Mouse (Mus musculus) midbrain, embryonic 11.5 days (tissue): Measurements from ENCODE around the gene Zp1. TPM values are rescaled to one million over a fixed set of nuclear protein-coding genes. Genes with fewer than 3 reads are reported as not detected.

Source experiments
- ATAC-seq: fragments of 200-750 bp; cut with Nextera tagmentation; 2 replicates; pipeline ENCODE4 v1.8.0; 2017; ENCODE audit warnings: moderate TSS enrichment, moderate library complexity; ENCODE audit not compliant: low FRiP score
- DNase-seq: peaks from one replicate; pipeline ENCODE4 v3.0.0; 2015; ENCODE audit warnings: low spot score; ENCODE audit errors: missing footprints
- H3K27ac ChIP-seq: fragments of 300-500 bp; sonication (generic); 2 replicates; pipeline ENCODE4 v1.5.1; 2014; ENCODE audit warnings: low read depth, low read length
- H3K27me3 ChIP-seq: fragments of 300-500 bp; sonication (generic); 2 replicates; pipeline ENCODE4 v1.6.1; 2014; ENCODE audit warnings: mild to moderate bottlenecking, low read length, moderate library complexity, mixed read lengths; ENCODE audit not compliant: control insufficient read depth, insufficient read depth
- H3K36me3 ChIP-seq: fragments of 300-500 bp; sonication (generic); 2 replicates; pipeline ENCODE4 v1.6.1; 2014; ENCODE audit warnings: mild to moderate bottlenecking, low read length, moderate library complexity, mixed read lengths; ENCODE audit not compliant: control insufficient read depth, insufficient read depth
- H3K4me1 ChIP-seq: fragments of 300-500 bp; sonication (generic); 2 replicates; pipeline ENCODE4 v1.6.1; 2014; ENCODE audit warnings: low read length; ENCODE audit not compliant: control insufficient read depth, insufficient read depth
- H3K4me2 ChIP-seq: fragments of 300-500 bp; sonication (generic); 2 replicates; pipeline ENCODE4 v1.6.1; 2014; ENCODE audit warnings: mild to moderate bottlenecking, moderate library complexity
- H3K4me3 ChIP-seq: fragments of 300-500 bp; sonication (generic); 2 replicates; pipeline ENCODE4 v1.5.1; 2014; ENCODE audit warnings: low read depth, low read length
- H3K9ac ChIP-seq: fragments of 300-500 bp; sonication (generic); 2 replicates; pipeline ENCODE4 v1.6.1; 2014; ENCODE audit warnings: low read length
- H3K9me3 ChIP-seq: fragments of 300-500 bp; sonication (generic); 2 replicates; pipeline ENCODE4 v1.6.1; 2016; ENCODE audit warnings: low read length; ENCODE audit not compliant: control insufficient read depth
- WGBS: fragments of 180-500 bp; shearing (Covaris S2); extraction: QIAGEN DNeasy Blood & Tissue Kit; methylation state at CpG from one replicate; pipeline ENCODE4 v1.1.7; 2014; 5-methylcytosine and 5-hydroxymethylcytosine counted together
- polyA plus RNA-seq: library from polyadenylated mRNA; unstranded; fragments of >200 nt; fragmentation: Nextera tagmentation; extraction: Ambion mirVana; gene quantifications from 2 replicates; pipeline ENCODE4 v1.2.1, GENCODE M21; 2014

Zp1 gene
- polyA plus RNA-seq, 1 experiment from 2014 or later, result 0.22 TPM

GRCm38 (mm10) chr19:10871328-10871961 lies 49.0 kb downstream of the Zp1 start:
- H3K9me3 ChIP-seq, result no peaks in the 10 kb centered on the region
- H3K4me1 ChIP-seq, result peaks cover 17% of the 10 kb centered on the region
- H3K4me3 ChIP-seq, result no peak overlapping the region
- H3K4me2 ChIP-seq, result no peak overlapping the region
- H3K9ac ChIP-seq, result no peak overlapping the region
- ATAC-seq (no peak), DNase-seq (no peak)
- H3K27me3 ChIP-seq, result no peaks in the 10 kb centered on the region
- peaks cover 17% of the 10 kb centered on the region for H3K36me3 ChIP-seq
- WGBS, result 78% methylated on average over 14 of the region's 14 CpGs
- no peak overlapping the region for H3K27ac ChIP-seq

GRCm38 (mm10) chr19:10870676-10871075 lies 49.8 kb downstream of the Zp1 start:
- Histone ChIP-seq H3K36me3 (peaks cover 21% of the 10 kb centered on the region), H3K4me2 (no peak overlapping the region), H3K9ac (no peak overlapping the region), H3K9me3 (no peaks in the 10 kb centered on the region), H3K27ac (no peak overlapping the region), H3K4me3 (no peak overlapping the region), H3K4me1 (peaks cover 17% of the 10 kb centered on the region), H3K27me3 (no peaks in the 10 kb centered on the region)
- WGBS, result 89% methylated on average over 3 of the region's 3 CpGs
- ATAC-seq (no peak), DNase-seq (no peak)

- Histone ChIP-seq H3K4me2 (peak within 1 kb of the TSS; percentile 90), H3K27me3 (no peaks in the 10 kb centered on the region), H3K4me1 (peaks cover 17% of the 10 kb centered on the region), H3K4me3 (peak within 1 kb of the TSS; percentile 86), H3K9me3 (no peaks in the 10 kb centered on the region), H3K9ac (peak within 1 kb of the TSS; percentile 96), H3K36me3 (peaks cover 28% of the 10 kb centered on the region), H3K27ac (peak within 1 kb of the TSS; percentile 93)
- ATAC-seq (peak; percentile 53), DNase-seq (no peak)
- WGBS, result 6% methylated on average over 8 of the region's 8 CpGs
Observed at GRCm38 (mm10) chr19:10869886-10870527, 50.4 kb downstream of the Zp1 start, which contains the start of gene Tmem132a. Tmem132a (minus strand) TSS chr19:10869940.

- ATAC-seq (peak; percentile 95), DNase-seq (peak; percentile 98)
- Histone ChIP-seq H3K9ac (peak overlapping the region; percentile 96), H3K4me3 (peak overlapping the region; percentile 86), H3K27me3 (no peaks in the 10 kb centered on the region), H3K9me3 (no peaks in the 10 kb centered on the region), H3K4me1 (peaks cover 17% of the 10 kb centered on the region), H3K36me3 (peaks cover 32% of the 10 kb centered on the region), H3K4me2 (peak overlapping the region; percentile 90), H3K27ac (peak overlapping the region; percentile 93)
- under 1% methylated on average over 43 of the region's 43 CpGs for WGBS
Observed at GRCm38 (mm10) chr19:10869241-10869885, 51.1 kb downstream of the Zp1 start.

- Histone ChIP-seq H3K9me3 (no peaks in the 10 kb centered on the region), H3K27me3 (no peaks in the 10 kb centered on the region), H3K9ac (peak overlapping the region; percentile 96), H3K27ac (0 out of 2 replicates have a peak overlapping the region, but pooled peaks have one; percentile 93), H3K4me1 (peaks cover 17% of the 10 kb centered on the region), H3K4me3 (peak overlapping the region; percentile 86), H3K4me2 (peak overlapping the region; percentile 90), H3K36me3 (peaks cover 35% of the 10 kb centered on the region)
- ATAC-seq, result peak; percentile 43
- 1% methylated on average over 17 of the region's 17 CpGs for WGBS
- DNase-seq, result peak; percentile 95
Observed at GRCm38 (mm10) chr19:10868623-10869141, 51.8 kb downstream of the Zp1 start.

- Histone ChIP-seq H3K9ac (peak overlapping the region; percentile 96), H3K9me3 (no peaks in the 10 kb centered on the region), H3K27ac (no peak overlapping the region), H3K4me1 (peaks cover 17% of the 10 kb centered on the region), H3K36me3 (peaks cover 31% of the 10 kb centered on the region), H3K4me3 (peak overlapping the region; percentile 86), H3K4me2 (peak overlapping the region; percentile 90), H3K27me3 (no peaks in the 10 kb centered on the region)
- 40% methylated on average over 5 of the region's 5 CpGs for WGBS
- no peak for ATAC-seq
- no peak for DNase-seq
Observed at GRCm38 (mm10) chr19:10867946-10868622, 52.3 kb downstream of the Zp1 start.

- peaks cover 17% of the 10 kb centered on the region for H3K4me1 ChIP-seq
- no peak for ATAC-seq
- peaks cover 39% of the 10 kb centered on the region for H3K36me3 ChIP-seq
- no peak overlapping the region for H3K27ac ChIP-seq
- no peak overlapping the region for H3K4me2 ChIP-seq
- no peaks in the 10 kb centered on the region for H3K27me3 ChIP-seq
- H3K4me3 ChIP-seq, result no peak overlapping the region
- H3K9ac ChIP-seq, result no peak overlapping the region
- no peaks in the 10 kb centered on the region for H3K9me3 ChIP-seq
- no peak for DNase-seq
- 92% methylated on average over 13 of the region's 13 CpGs for WGBS
Observed at GRCm38 (mm10) chr19:10866351-10866750, 54.1 kb downstream of the Zp1 start.
